Mouse (Mus musculus) adrenal gland (tissue): ENCODE results near the gene Notch1.

ENCODE experiments used
- intact Hi-C: fragments of 180-260 bp; cut with DNase I; formaldehyde crosslinking; loops from one replicate; pipeline ENCODE4 v1.15.1; 2025
- microRNA-seq, 2 experiments: library from miRNA; unstranded; fragments of <30 nt; microRNA quantifications; one replicate each; pipeline ENCODE4; 2019

Gene Notch1

DNA sequence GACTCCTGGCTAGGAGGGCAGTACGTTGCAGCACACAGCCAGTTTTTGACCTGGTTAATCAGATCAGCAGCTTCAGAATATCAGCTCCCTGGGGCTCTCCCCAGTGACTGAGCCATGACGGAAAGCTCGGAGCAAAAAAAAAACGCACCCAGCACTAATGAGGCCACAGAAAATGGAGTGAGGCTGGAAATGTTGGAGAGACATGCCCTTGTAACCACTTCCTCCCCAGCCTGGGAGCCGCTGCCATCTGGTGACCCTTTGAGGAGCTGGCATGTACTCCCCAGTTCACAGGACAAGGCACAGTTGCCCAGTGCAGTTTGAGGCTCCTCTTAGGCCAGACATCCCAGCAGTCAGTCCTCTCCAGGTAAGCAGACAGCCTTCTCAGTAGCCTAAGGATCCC is 106.4 kb downstream of the Notch1 start:
- intact Hi-C loops = no loop called here

DNA sequence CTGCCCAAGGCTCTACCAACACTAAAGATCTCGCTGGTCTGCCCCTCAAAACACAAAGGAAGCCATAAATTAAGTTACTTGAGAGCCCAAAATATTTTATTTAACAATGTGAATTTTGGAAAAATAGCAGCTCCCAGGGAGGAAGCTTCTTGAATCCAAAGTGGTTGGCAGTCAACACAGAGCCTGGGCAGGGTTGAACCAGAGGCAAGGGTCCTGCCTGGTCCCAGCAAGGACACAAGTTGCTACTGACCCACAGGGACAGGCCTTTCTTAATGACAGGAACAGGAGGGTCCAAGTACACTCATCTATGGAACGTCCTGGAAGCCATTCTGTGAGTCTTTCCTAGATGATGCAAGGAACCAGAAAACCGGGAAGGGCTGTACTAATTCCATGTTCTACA is 107.1 kb downstream of the Notch1 start:
- intact Hi-C loops = loop anchor here (5.0 kb wide), 1 partner anchor 82 kb away; no protein-coding TSS in a partner anchor

DNA sequence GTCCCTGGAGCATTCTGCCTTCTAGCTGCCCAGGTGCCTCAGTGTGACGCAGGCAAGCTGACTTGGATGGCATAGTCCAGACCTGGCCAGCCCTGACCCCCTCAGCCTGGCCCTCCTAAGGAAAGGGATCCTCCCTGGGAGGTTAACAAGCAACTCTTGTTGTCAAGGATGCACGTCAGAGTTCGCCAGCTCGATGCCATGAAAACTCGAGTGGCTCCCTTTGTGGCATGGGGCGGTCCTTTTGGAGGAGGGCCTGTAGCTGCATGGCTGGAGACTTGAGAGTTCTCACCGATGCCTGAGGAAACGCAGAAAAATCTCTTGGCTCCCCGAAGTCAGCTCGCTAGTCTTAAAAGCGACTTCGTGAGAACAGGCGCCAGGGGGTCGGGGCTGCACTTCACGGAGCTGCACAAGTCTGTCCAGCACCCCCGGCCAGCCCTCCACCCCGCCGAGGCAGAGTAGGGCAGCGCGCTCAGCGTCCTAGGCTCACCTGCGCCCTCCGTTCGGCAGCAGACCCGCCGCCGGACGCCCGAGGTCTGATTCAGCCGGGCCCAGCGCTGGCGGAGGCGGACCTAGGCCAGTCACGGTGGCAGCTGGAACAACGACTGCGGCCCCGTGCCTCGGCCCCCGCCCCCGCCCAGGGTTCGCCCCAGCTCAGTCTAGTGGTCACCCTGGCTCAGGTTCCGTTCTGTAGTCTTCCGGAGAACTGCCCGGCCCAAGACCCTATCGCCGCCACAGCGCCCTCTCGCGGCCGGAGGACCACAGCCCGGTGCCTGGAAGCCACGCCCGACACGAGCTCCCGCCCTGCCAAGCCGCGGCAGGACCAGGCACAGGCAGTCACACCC is 107.7 kb downstream of the Notch1 start, which contains the start of gene Inpp5e:
Inpp5e (minus strand) TSS at position 689 of the 842 bp plus-strand sequence.
- intact Hi-C loops = loop anchor here (5.0 kb wide), 1 partner anchor 81 kb away; no protein-coding TSS in a partner anchor

Small RNA genes within 50 kb of the gene (microRNA-seq; reads per million reads assigned to microRNA genes)
- gene Mir6996 = 0.34 to 0.37 reads per million in 2 experiments
